Mouse (Mus musculus) bone marrow macrophage, adult 2 months (primary cell): ENCODE results near the gene Usp32. TPM values are rescaled to one million over a fixed set of nuclear protein-coding genes. Genes with fewer than 3 reads are reported as not detected.

Experiments used
- H3K27ac ChIP-seq: 2 replicates; pipeline ENCODE4 v1.5.1; 2012; ENCODE audit warnings: low read depth, low read length; ENCODE audit not compliant: insufficient read depth
- H3K4me1 ChIP-seq: 2 replicates; pipeline ENCODE4 v1.6.1; 2012; ENCODE audit warnings: low read length; ENCODE audit not compliant: control insufficient read depth, insufficient read depth
- H3K4me3 ChIP-seq: 2 replicates; pipeline ENCODE4 v1.5.1; 2012; ENCODE audit warnings: mild to moderate bottlenecking, low read length, moderate library complexity; ENCODE audit not compliant: insufficient read depth
- CTCF ChIP-seq: IDR thresholded peaks from 2 replicates; pipeline ENCODE4 v1.5.1; 2012; ENCODE audit warnings: low read depth, mild to moderate bottlenecking, low read length, moderate library complexity
- POLR2A ChIP-seq: IDR thresholded peaks from 2 replicates; pipeline ENCODE4 v1.6.1; 2012; ENCODE audit warnings: mild to moderate bottlenecking, low read depth, low read length, borderline replicate concordance
- polyA plus RNA-seq: library from polyadenylated mRNA; stranded (reverse); fragments of >200 nt; gene quantifications from 2 replicates; pipeline ENCODE4 v1.2.4, GENCODE M21; 2012; ENCODE audit not compliant: missing spikeins, insufficient read depth, insufficient read length

Gene Usp32
- polyA plus RNA-seq, 1 experiment = 35.1 TPM

GRCm38 (mm10) chr11:84940140-84940539 lies 199.8 kb downstream of the Usp32 start:
- TF ChIP-seq CTCF (no peak), POLR2A (no peak)
- no peak overlapping the region for H3K4me3 ChIP-seq
- H3K27ac ChIP-seq = no peak overlapping the region
- no peaks in the 10 kb centered on the region for H3K4me1 ChIP-seq

GRCm38 (mm10) chr11:84939508-84940053 lies 200.4 kb downstream of the Usp32 start:
- no peaks in the 10 kb centered on the region for H3K4me1 ChIP-seq
- no peak for TF ChIP-seq POLR2A
- no peak for TF ChIP-seq CTCF
- H3K4me3 ChIP-seq = no peak overlapping the region
- no peak overlapping the region for H3K27ac ChIP-seq

Other genes starting within 250 kb of the Usp32 start
- 12.1 and 15.0 TPM in 2 replicates for gene Znhit3, start 223.8 kb downstream of the Usp32 start, polyA plus RNA-seq
- not detected in 2 replicates for gene Car4, start 182.4 kb downstream of the Usp32 start, polyA plus RNA-seq
- gene 1700125H20Rik, start 30.2 kb upstream of the Usp32 start, polyA plus RNA-seq = not detected in 2 replicates
- 14.9 and 15.5 TPM in 2 replicates for gene Appbp2, start 95.0 kb upstream of the Usp32 start, polyA plus RNA-seq
- gene Ppm1d, start 171.1 kb upstream of the Usp32 start, polyA plus RNA-seq = 12.2 and 14.0 TPM in 2 replicates
- gene Bcas3, start 213.0 kb upstream of the Usp32 start, polyA plus RNA-seq = 35.1 and 37.9 TPM in 2 replicates